Mouse (Mus musculus): ENCODE measurements around the gene Atp5s. TPM values are rescaled to one million over a fixed set of nuclear protein-coding genes. Genes with fewer than 3 reads are reported as not detected.

Atp5s gene
- total RNA-seq, 2 experiments from 2014 or later: 15.2 to 47.3 TPM

GRCm38 (mm10) chr12:69729246-69729645 is 4.5 kb downstream of the Atp5s start:
- ATAC-seq (replicated peaks; ENCODE audit: low FRiP score, poor library complexity, severe bottlenecking): no peak

- no peak for ATAC-seq (replicated peaks; ENCODE audit: low FRiP score, poor library complexity, severe bottlenecking)
These were observed 5.6 kb downstream of the Atp5s start for GRCm38 (mm10) chr12:69730306-69730705.

- ATAC-seq (replicated peaks; ENCODE audit: low FRiP score, poor library complexity, severe bottlenecking): no peak
These were observed 7.5 kb downstream of the Atp5s start for GRCm38 (mm10) chr12:69732221-69732620.

GRCm38 (mm10) chr12:69733518-69733917 is 8.8 kb downstream of the Atp5s start:
- ATAC-seq (replicated peaks; ENCODE audit: low FRiP score, poor library complexity, severe bottlenecking): peak; percentile 95

DNA sequence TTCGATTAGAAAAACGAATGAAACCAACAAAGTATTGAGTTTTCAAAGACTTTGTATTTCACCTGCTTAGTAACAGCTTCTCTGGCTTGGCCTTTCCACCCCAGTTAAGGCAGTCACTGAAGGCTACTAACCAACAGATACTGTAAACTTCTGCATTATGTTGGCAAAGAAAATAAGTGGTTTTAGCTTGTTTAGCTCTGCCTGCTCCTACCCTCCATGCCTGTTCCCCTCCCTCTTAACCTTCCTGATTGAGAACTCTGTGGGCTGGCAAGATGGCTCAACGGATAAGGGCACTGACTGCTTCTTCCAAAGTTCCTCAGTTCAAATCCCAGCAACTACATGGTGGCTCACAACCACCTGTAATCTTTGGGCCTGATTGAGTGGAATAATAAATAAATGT is 9.2 kb downstream of the Atp5s start:
- peak; percentile 60 for ATAC-seq (replicated peaks; ENCODE audit: low FRiP score, poor library complexity, severe bottlenecking)

- peak; percentile 50; the same call in 1 of the 2 replicates for ATAC-seq (replicated peaks; ENCODE audit: low FRiP score, poor library complexity, severe bottlenecking)
These were observed 17.2 kb downstream of the Atp5s start for GRCm38 (mm10) chr12:69741965-69742364.

DNA sequence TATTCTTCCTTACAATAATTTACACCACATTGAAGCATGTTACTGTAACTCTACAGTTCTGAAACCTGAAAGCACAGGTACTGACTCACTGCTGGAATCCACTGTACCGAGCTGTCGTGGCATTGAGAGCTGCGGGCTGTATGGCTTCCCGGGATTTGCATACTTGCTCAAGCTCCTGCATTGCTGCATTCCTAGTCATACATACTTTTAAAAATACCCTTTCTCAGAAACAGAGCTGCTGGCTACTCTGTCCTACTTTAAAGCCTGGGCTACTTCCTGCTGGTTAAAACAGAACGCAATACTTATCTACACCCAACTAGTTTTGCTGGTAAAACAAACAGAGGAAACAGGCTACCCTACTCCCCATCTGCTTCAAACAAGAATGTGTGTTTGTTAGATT is 19.4 kb downstream of the Atp5s start:
- no peak for ATAC-seq (replicated peaks; ENCODE audit: low FRiP score, poor library complexity, severe bottlenecking)

DNA sequence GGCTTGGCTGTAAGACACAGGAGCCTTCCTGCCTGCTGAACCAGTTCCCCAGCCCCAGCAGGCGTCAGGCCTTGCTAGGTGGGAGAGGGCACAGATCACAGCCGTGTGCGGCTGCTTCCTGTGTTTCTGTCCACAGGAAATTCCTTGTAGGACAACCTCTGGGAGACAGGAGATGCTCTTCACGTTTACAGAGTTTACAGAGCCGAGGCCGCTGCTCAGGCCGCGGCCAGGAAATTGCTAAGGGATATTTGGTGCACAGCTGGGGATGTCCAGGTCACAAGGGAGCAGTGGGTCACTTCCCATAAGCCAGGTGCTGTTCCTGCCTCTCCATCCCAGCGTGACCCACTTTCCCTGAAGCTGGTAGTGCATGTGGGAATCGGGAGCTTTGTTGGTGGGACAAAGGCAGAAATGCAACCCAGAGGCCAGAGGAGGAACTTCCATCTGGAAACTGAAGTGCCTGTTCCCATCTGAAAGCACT is 27.2 kb downstream of the Atp5s start:
- ATAC-seq (replicated peaks; ENCODE audit: low FRiP score, poor library complexity, severe bottlenecking): no peak

DNA sequence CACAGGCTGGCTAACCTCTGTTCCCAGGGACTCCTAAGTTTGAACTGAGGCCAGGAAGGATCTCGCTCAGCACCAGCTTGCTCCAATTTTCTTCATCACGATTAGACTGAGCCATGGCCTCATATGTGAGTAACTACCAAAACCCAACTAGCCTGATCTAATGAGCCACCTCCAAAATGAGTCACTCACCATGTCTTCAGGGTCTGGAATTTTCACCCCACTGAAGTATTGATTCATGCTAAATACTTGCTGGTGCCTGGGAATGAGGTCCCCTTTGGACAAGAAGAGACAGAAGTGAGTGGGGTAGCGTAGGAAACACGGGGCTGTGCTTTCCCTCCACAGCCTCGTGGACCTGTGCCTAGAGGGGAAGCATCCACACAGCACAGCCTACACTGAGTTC is 29.2 kb downstream of the Atp5s start:
- no peak for ATAC-seq (replicated peaks; ENCODE audit: low FRiP score, poor library complexity, severe bottlenecking)

- ATAC-seq (replicated peaks; ENCODE audit: low FRiP score, poor library complexity, severe bottlenecking): no peak
These were observed 31.3 kb downstream of the Atp5s start for GRCm38 (mm10) chr12:69756015-69756414.

DNA sequence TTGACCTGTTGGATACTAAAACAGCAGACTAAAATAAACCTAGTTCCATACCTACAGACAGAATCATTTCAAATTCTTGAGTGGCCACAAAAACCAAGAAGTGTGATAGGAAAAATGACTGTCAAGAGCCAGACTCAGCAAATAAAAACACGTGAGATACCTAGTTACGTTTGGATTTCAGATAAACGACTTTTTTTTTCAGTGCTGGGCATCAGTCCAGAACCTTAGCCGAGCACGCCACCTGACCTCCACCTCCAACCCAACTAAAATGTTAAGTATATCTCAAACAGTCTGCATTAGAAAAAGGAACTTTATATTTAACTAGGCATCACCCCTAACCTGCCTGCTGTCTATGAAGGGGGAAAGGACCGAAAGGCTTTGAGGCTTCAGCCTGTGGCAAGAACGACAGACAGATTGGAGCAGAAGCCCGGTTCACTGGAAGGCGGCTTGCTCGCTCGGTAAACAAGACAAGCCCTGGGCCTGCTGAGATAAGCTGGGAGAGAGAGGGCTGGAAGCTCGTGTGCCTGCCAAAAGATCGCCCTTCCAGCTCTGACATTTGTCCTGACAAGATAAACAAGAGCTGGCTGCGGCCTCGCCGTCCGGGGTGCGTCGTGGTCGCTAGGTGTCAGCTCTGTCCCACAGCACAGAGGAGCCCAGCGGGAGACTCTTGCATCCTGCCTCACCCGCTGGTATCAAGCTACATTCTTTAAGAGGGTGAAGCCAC is 32.8 kb downstream of the Atp5s start:
- peak; percentile 83 for ATAC-seq (replicated peaks; ENCODE audit: low FRiP score, poor library complexity, severe bottlenecking)

- ATAC-seq (replicated peaks; ENCODE audit: low FRiP score, poor library complexity, severe bottlenecking): peak; percentile 37
These were observed 33.8 kb downstream of the Atp5s start for GRCm38 (mm10) chr12:69758221-69759185.

DNA sequence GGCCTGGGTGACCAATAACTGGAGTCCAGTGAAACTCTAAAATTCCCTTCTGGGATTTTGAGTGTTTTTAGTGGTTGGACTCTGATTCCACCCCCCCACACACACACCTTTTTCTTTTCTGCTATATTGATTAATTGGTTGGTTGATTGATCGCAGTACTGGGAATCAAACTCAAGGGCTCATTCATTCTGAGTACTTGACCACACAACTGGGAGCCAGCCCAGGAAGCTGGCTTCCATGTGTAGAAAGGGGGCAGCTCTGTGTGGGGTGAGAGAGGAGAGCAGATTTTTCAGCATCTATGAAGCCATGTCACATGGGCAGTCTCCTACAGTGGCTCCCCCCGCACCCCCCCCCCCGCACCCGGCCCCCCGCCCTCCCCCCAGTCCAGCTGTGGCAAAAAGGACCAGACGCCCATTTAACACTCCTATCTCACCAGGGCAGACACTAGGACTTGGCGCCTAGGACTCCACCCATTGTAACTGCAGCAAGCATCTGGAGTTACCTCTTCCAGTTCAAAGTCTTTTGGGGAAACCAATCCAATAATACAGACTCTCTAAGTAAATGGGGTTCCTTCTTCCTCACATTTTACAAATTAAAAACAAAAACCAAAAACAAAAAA is 34.6 kb downstream of the Atp5s start:
- peak; percentile 68 for ATAC-seq (replicated peaks; ENCODE audit: low FRiP score, poor library complexity, severe bottlenecking)

GRCm38 (mm10) chr12:69760014-69760413 is 35.3 kb downstream of the Atp5s start:
- 0 out of 2 replicates have a peak, but pooled peaks have one; percentile 0 for ATAC-seq (replicated peaks; ENCODE audit: low FRiP score, poor library complexity, severe bottlenecking)

- no peak for ATAC-seq (replicated peaks; ENCODE audit: low FRiP score, poor library complexity, severe bottlenecking)
These were observed 36.1 kb downstream of the Atp5s start for GRCm38 (mm10) chr12:69760743-69761406.

DNA sequence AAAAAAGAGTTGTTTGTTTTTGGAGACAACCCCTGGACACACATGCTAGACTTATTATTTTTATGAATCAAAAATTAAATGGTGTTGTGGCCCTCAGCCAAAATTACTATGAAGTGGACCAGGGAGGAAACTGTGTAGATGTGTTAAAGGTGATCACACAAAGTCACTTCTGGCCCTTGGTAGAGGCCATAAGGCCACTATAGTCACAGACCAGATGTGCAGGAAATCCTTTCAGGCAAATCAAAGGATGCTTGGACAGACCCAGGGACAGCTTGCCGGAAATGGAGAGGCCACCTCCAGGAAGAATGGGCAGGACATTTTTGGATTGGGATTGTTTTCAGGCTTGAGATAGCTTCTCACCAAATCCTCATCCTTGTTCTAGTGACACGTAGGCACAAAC is 36.9 kb downstream of the Atp5s start:
- no peak for ATAC-seq (replicated peaks; ENCODE audit: low FRiP score, poor library complexity, severe bottlenecking)

- no peak for ATAC-seq (replicated peaks; ENCODE audit: low FRiP score, poor library complexity, severe bottlenecking)
These were observed 40.8 kb downstream of the Atp5s start for GRCm38 (mm10) chr12:69765543-69765942.

GRCm38 (mm10) chr12:69766185-69766904 is 41.6 kb downstream of the Atp5s start:
- ATAC-seq (replicated peaks; ENCODE audit: low FRiP score, poor library complexity, severe bottlenecking): no peak
